Mouse (Mus musculus): ENCODE data around the gene Gba2. TPM values are rescaled to one million over a fixed set of nuclear protein-coding genes. Genes with fewer than 3 reads are reported as not detected.

Gene Gba2
- polyA plus RNA-seq, 1 experiment from 2014 or later: 25.0 TPM

- Histone ChIP-seq H3K4me2 (replicated peaks; ENCODE audit: low read depth) (no peak overlapping the region), H3K9me3 (ENCODE audit: control insufficient read depth, low read length) (no peaks in the 10 kb centered on the region), H3K9ac (ENCODE audit: low read length) (no peak overlapping the region), H3K27me3 (ENCODE audit: control insufficient read depth, insufficient read depth, low read length) (no peaks in the 10 kb centered on the region), H3K27ac (replicated peaks) (no peak overlapping the region), H3K36me3 (ENCODE audit: control insufficient read depth, insufficient read depth, low read length) (no peaks in the 10 kb centered on the region), H3K4me3 (ENCODE audit: low read depth, low read length) (no peak overlapping the region), H3K4me1 (replicated peaks; ENCODE audit: control insufficient read depth, insufficient read depth) (no peaks in the 10 kb centered on the region)
- no peak for ATAC-seq (ENCODE audit: low FRiP score, low TSS enrichment)
- 69% methylated on average over 3 of the region's 3 CpGs for WGBS
- no peak for DNase-seq (ENCODE audit: low spot score)
- TF ChIP-seq EP300 (optimal IDR thresholded peaks at IDR 0.05) (no peak), CTCF (IDR thresholded peaks at IDR 0.05; ENCODE audit: low read depth) (no peak)
Observed at GRCm38 (mm10) chr4:43591961-43592360, 13.3 kb upstream of the Gba2 start.

GRCm38 (mm10) chr4:43591543-43591942, 12.9 kb upstream of the Gba2 start:
- no peak overlapping the region for H3K9ac ChIP-seq (ENCODE audit: low read length)
- no peak overlapping the region for H3K27ac ChIP-seq (replicated peaks)
- H3K27me3 ChIP-seq (ENCODE audit: control insufficient read depth, insufficient read depth, low read length): no peaks in the 10 kb centered on the region
- H3K9me3 ChIP-seq (ENCODE audit: control insufficient read depth, low read length): no peaks in the 10 kb centered on the region
- WGBS: 60% methylated on average over 5 of the region's 5 CpGs
- H3K36me3 ChIP-seq (ENCODE audit: control insufficient read depth, insufficient read depth, low read length): no peaks in the 10 kb centered on the region
- H3K4me2 ChIP-seq (replicated peaks; ENCODE audit: low read depth): no peak overlapping the region
- ATAC-seq (ENCODE audit: low FRiP score, low TSS enrichment) (no peak), DNase-seq (ENCODE audit: low spot score) (no peak)
- no peak overlapping the region for H3K4me3 ChIP-seq (ENCODE audit: low read depth, low read length)
- TF ChIP-seq CTCF (IDR thresholded peaks at IDR 0.05; ENCODE audit: low read depth): no peak
- TF ChIP-seq EP300 (optimal IDR thresholded peaks at IDR 0.05): no peak
- H3K4me1 ChIP-seq (replicated peaks; ENCODE audit: control insufficient read depth, insufficient read depth): no peaks in the 10 kb centered on the region

- H3K27me3 ChIP-seq (ENCODE audit: control insufficient read depth, insufficient read depth, low read length): no peaks in the 10 kb centered on the region
- peak; percentile 37; the same call in 1 of the 2 replicates for ATAC-seq (ENCODE audit: low FRiP score, low TSS enrichment)
- peaks cover 12% of the 10 kb centered on the region for H3K36me3 ChIP-seq (ENCODE audit: control insufficient read depth, insufficient read depth, low read length)
- no peak for DNase-seq (ENCODE audit: low spot score)
- H3K9ac ChIP-seq (ENCODE audit: low read length): no peak overlapping the region
- H3K9me3 ChIP-seq (ENCODE audit: control insufficient read depth, low read length): no peaks in the 10 kb centered on the region
- no peak overlapping the region for H3K4me3 ChIP-seq (ENCODE audit: low read depth, low read length)
- WGBS: 48% methylated on average over 7 of the region's 7 CpGs
- H3K27ac ChIP-seq (replicated peaks): no peak overlapping the region
- TF ChIP-seq EP300 (optimal IDR thresholded peaks at IDR 0.05) (no peak), CTCF (IDR thresholded peaks at IDR 0.05; ENCODE audit: low read depth) (no peak)
- H3K4me1 ChIP-seq (replicated peaks; ENCODE audit: control insufficient read depth, insufficient read depth): no peaks in the 10 kb centered on the region
- no peak overlapping the region for H3K4me2 ChIP-seq (replicated peaks; ENCODE audit: low read depth)
Observed at GRCm38 (mm10) chr4:43587681-43588080, 9.0 kb upstream of the Gba2 start.

GRCm38 (mm10) chr4:43586411-43586810, 7.7 kb upstream of the Gba2 start:
- ATAC-seq (ENCODE audit: low FRiP score, low TSS enrichment) (0 out of 2 replicates have a peak, but pooled peaks have one; percentile 19), DNase-seq (ENCODE audit: low spot score) (no peak)
- no peak overlapping the region; the same call in 1 of the 2 replicates for H3K9ac ChIP-seq (ENCODE audit: low read length)
- H3K27me3 ChIP-seq (ENCODE audit: control insufficient read depth, insufficient read depth, low read length): no peaks in the 10 kb centered on the region
- TF ChIP-seq CTCF (IDR thresholded peaks at IDR 0.05; ENCODE audit: low read depth) (no peak), EP300 (optimal IDR thresholded peaks at IDR 0.05) (no peak)
- peaks cover 19% of the 10 kb centered on the region for H3K36me3 ChIP-seq (ENCODE audit: control insufficient read depth, insufficient read depth, low read length)
- no peaks in the 10 kb centered on the region for H3K4me1 ChIP-seq (replicated peaks; ENCODE audit: control insufficient read depth, insufficient read depth)
- H3K27ac ChIP-seq (replicated peaks): no peak overlapping the region
- H3K9me3 ChIP-seq (ENCODE audit: control insufficient read depth, low read length): no peaks in the 10 kb centered on the region
- WGBS: 64% methylated on average over 8 of the region's 8 CpGs
- H3K4me2 ChIP-seq (replicated peaks; ENCODE audit: low read depth): no peak overlapping the region
- H3K4me3 ChIP-seq (ENCODE audit: low read depth, low read length): no peak overlapping the region

DNA sequence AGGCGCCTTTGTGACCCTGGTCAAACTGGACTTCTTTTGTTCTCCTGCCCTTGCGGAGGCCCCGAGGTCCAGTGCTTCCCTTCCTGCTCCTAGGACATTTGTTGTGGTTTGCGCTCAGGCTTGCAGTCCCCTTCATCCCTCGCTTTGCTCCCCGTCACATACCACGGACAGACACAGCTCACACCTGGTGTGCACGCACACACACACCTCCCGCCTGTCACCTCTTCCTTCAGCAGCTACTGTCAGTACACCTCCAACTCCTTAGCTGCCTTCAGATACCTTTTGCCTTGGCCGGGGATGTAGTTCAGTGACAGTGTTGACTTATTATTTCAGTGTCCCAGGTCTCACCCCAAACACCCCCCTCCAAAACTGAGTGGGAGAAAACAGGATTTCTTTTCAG, 7.0 kb upstream of the Gba2 start:
- 39% methylated on average over 10 of the region's 10 CpGs for WGBS
- H3K4me1 ChIP-seq (replicated peaks; ENCODE audit: control insufficient read depth, insufficient read depth): no peaks in the 10 kb centered on the region
- no peak for DNase-seq (ENCODE audit: low spot score)
- H3K36me3 ChIP-seq (ENCODE audit: control insufficient read depth, insufficient read depth, low read length): peaks cover 21% of the 10 kb centered on the region
- no peak overlapping the region for H3K27ac ChIP-seq (replicated peaks)
- H3K9ac ChIP-seq (ENCODE audit: low read length): no peak overlapping the region
- H3K27me3 ChIP-seq (ENCODE audit: control insufficient read depth, insufficient read depth, low read length): no peaks in the 10 kb centered on the region
- no peak for ATAC-seq (ENCODE audit: low FRiP score, low TSS enrichment)
- no peak overlapping the region for H3K4me3 ChIP-seq (ENCODE audit: low read depth, low read length)
- no peak for TF ChIP-seq EP300 (optimal IDR thresholded peaks at IDR 0.05)
- no peak for TF ChIP-seq CTCF (IDR thresholded peaks at IDR 0.05; ENCODE audit: low read depth)
- H3K9me3 ChIP-seq (ENCODE audit: control insufficient read depth, low read length): no peaks in the 10 kb centered on the region
- H3K4me2 ChIP-seq (replicated peaks; ENCODE audit: low read depth): no peak overlapping the region

DNA sequence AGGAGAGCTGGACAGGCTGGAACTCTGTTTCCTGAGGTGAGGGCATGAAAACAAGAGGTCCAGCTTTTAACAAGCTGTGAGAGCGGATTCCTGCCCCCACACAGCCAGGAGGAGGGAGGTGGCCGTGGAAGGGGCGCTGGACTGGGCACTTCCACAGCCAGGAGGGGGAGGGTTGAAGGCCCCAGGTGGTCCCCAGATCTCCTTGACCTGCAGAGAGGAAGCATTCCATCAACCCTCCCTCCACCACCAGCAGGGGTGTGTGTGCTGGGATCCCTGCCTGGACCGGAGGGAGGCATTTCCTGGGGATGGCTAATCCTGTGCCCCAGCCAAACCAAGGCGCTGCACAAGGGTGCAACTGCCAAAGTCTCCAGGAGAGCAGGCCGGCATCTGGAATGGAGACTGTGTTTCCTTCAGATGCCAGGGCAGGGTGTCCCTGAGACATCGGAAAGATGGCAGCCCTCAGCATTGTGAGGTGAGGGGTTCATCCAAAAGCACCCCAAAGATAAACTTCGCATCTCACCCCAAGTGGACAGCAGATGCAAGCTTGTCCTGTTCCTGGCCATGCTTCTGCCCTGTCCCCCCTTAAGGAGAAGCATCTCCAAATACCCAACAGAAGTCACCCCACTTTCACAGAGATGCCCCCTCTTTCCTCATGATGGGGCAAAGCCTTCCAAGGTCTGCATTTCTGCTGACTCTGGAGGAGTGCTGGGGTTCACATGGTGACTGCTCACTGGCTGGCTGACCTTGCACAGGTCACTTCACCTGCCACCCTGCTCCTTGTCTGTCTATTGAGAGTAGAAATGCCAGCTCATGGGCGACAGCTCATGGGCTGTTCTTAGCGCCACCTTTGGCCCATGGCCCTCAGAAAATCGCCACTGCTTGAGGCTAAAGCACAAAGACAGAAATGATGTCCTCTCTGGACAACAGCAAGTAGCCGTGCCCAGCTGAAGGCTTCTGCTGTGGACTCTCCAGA, 6.1 kb upstream of the Gba2 start, which contains the start of gene Msmp:
Gene Msmp, minus strand, starts transcription at position 51 of the 973 bp plus-strand sequence.
- ATAC-seq (ENCODE audit: low FRiP score, low TSS enrichment) (no peak), DNase-seq (ENCODE audit: low spot score) (no peak)
- 69% methylated on average over 12 of the region's 12 CpGs for WGBS
- TF ChIP-seq EP300 (optimal IDR thresholded peaks at IDR 0.05): no peak
- no peak for TF ChIP-seq CTCF (IDR thresholded peaks at IDR 0.05; ENCODE audit: low read depth)
- Histone ChIP-seq H3K4me2 (replicated peaks; ENCODE audit: low read depth) (no peak within 1 kb of the TSS), H3K27ac (replicated peaks) (no peak within 1 kb of the TSS), H3K4me3 (ENCODE audit: low read depth, low read length) (no peak within 1 kb of the TSS), H3K36me3 (ENCODE audit: control insufficient read depth, insufficient read depth, low read length) (peaks cover 21% of the 10 kb centered on the region), H3K27me3 (ENCODE audit: control insufficient read depth, insufficient read depth, low read length) (no peaks in the 10 kb centered on the region), H3K4me1 (replicated peaks; ENCODE audit: control insufficient read depth, insufficient read depth) (no peaks in the 10 kb centered on the region), H3K9me3 (ENCODE audit: control insufficient read depth, low read length) (no peaks in the 10 kb centered on the region), H3K9ac (ENCODE audit: low read length) (no peak within 1 kb of the TSS)

All from stomach, postnatal 0 days (tissue).